Mouse (Mus musculus) gastrocnemius, postnatal 14 days (tissue): Measurements from ENCODE around the gene Usp10. TPM values are rescaled to one million over a fixed set of nuclear protein-coding genes. Genes with fewer than 3 reads are reported as not detected.
A peak's percentile ranks its signal among the peaks of the same experiment; 100 is the strongest.

Experiments used
- DNase-seq: peaks from one replicate; pipeline ENCODE4 v3.0.0; 2021; ENCODE audit warnings: mixed read lengths
- intact Hi-C: fragments of 180-260 bp; cut with DNase I; formaldehyde crosslinking; loops from one replicate; pipeline ENCODE4 v1.15.1; 2025; ENCODE audit warnings: low total_unique reads
- total RNA-seq, 2 experiments: library from RNA; stranded (reverse); gene quantifications; 2 replicates each; pipeline ENCODE4 v1.2.3; 2021

Gene Usp10
- total RNA-seq, 2 experiments from 2014 or later: 41.1 to 49.5 TPM

DNA sequence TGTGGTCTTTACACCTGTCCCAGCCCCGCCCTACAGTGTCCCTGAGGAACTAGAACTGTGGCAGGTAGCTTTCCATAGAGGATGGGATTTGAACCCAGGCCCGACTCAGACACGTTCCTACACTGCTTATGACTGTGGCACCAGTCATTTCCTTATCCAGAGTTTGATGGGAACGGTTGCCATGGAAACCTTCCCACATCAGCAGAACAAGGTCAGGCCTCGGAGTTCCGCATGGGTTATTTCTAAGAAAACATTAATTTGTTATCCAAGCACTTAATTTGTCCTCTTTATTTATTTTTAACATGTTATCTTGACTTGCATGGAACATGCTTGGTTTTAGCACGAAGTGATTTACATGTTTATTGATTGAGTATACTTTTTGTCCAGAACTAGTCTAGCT is 91.6 kb downstream of the Usp10 start:
- no peak for DNase-seq
- intact Hi-C loops: loop anchor here (5.0 kb wide), 1 partner anchor 61 kb away; no protein-coding TSS in a partner anchor

DNA sequence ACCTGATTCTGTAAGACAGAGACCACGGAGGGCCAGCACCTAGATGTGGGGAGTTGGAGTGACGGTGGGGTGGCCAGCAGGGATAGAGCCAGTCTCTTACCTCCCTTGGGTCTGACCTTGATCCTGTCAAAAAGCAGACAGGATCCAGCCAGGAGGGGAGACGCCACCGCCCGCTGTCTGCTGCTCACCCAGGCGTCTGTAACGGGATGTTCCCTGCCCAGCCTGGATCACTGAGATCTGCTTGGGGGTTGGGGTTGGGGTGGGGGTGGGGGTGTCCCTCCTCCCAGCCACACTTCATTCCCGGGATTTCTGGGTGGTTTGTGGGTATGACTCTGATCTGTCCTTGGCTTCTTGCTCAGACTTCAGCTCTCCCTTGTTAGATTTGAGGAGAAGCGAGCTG is 92.2 kb downstream of the Usp10 start:
- intact Hi-C loops: loop anchor here (5.0 kb wide), 1 partner anchor 60 kb away; no protein-coding TSS in a partner anchor
- no peak for DNase-seq

DNA sequence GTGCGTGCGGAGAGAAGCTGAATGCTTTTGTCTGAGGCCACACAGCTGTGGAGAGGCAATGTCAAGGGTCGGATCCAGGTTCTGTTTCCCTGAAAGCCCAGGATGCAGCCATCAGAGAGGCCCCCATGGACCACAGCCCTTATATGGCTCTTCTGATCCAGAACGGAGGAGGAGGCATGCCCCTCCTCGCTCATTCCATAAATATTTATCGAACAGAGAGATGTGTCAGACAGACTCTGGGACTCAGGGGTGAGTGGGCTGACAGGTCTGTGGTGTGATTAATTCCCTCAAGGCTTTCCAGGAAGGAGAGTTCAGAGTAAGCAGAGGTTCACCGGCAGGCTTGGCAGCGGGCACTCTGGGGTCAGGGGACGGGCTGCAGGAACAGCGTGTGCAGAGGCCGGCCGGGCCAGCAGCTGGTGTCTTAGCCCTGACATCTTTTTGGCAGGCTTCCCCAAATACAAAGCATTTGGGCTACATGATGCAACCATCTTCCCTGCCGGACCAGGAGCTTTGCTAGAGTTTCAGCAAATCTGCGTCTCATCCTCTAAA is 94.1 kb downstream of the Usp10 start:
- intact Hi-C loops: loop anchor here (5.0 kb wide), 1 partner anchor 58 kb away; no protein-coding TSS in a partner anchor
- DNase-seq: peak; percentile 67

DNA sequence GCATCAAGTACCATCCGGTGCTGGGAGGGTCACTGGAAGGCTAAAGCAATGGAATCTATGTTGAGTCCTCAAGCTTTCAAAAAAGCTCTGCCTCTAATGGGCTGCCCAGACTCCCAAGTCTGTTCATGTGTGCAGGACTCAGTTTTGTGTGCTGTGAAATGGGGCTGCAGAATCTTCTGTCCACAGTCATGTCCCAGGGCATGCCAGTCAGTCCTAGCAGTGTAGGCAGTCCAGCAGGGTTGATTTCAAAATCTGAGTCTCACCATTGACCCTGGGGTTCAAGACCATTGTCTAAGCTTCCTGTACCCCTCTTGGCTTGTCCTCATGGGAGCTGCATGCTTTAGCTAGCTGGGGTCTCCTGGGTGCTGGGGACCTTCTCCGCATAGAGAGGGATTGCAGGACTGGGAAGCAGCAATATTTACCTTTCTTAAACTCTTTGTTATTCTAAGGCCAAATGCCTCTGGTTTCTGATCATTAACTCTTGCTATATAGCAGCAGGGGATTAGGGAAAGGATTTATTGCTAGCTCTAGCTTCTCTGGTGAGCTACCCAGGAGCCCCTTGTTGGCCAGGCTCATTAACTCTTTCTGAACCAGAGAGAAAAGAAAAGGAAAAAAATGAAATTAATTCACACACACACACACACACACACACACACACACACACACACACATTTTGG is 94.7 kb downstream of the Usp10 start:
- no peak for DNase-seq
- intact Hi-C loops: loop anchor here (5.0 kb wide), 1 partner anchor 57 kb away; no protein-coding TSS in a partner anchor

DNA sequence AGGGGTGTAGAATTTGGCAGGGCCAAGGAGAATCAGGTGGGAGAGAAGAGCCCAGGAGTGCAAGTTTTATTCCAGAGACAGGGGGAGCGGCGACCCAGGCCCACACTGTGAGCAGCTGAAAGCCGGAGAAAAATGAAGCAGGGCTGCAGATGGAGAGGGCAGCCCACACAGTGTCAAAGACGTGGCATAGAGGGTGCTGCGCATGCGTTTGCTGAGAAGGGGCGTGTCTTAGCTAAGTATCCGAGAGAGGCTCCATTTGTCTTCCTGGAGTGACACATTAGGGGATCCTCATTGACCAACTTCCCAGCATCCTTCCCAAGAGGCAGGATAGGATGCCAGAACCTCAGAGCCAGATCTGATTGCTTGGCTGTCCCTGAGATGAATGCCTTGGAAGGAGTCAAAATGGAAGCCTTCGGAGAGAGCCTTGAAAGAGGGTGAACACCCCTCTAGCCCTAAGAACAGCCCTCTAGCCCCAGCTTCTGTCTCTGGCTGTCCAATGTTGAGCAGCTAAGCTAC is 96.5 kb downstream of the Usp10 start:
- intact Hi-C loops: no loop called here
- DNase-seq: no peak

Other genes with a start within 250 kb of the Usp10 start
- gene Wfdc1, start 244.0 kb upstream of the Usp10 start, total RNA-seq: 10 to 100 TPM; 65.6 to 68.3 TPM
- under 1 TPM in 1 of 2 experiments, not detected in 1; 0.12 TPM for gene Atp2c2, start 210.4 kb upstream of the Usp10 start, total RNA-seq
- 1 to 10 TPM; 4.1 to 4.3 TPM for gene Tldc1, start 131.9 kb upstream of the Usp10 start, total RNA-seq
- 10 to 100 TPM; 18.3 to 24.5 TPM for gene Cotl1, start 69.8 kb upstream of the Usp10 start, total RNA-seq
- 1 to 10 TPM; 2.2 to 2.7 TPM for gene Klhl36, start 48.1 kb upstream of the Usp10 start, total RNA-seq
- gene Gm20388, start 481 bp downstream of the Usp10 start, total RNA-seq: 1 to 10 TPM; 5.6 to 6.0 TPM
- gene Crispld2, start 82.1 kb downstream of the Usp10 start, total RNA-seq: 1 to 10 TPM; 5.7 to 5.9 TPM
- 10 to 100 TPM; 21.0 to 21.2 TPM for gene Zdhhc7, start 191.1 kb downstream of the Usp10 start, total RNA-seq
- gene 6430548M08Rik, start 203.8 kb downstream of the Usp10 start, total RNA-seq: 10 to 100 TPM; 16.7 to 20.3 TPM